In the genomic region with DNA sequence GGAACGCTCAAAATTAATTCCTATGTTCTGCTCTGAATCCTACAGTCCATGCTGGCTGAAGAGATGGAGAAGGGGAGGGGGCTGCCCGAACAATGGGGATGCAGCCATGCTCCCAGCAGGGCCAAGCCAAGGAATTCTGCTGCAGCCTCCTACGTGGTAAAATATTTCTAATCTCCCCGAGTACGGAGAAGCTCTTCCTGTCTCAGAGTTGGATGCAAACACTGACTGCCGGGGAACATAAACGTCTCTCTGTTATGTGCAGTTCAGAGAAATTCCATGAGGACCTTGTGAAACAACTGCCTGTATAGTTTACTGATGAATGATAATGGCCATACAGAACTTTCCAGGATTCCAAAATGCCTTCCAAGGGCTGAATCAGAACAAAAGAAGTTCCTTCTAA, we compare ENCODE assay signal across 10 mouse cellular contexts.
DNase-seq lines count a peak whose midpoint lies in the region; ATAC-seq and TF ChIP-seq lines count a peak whose summit lies in the region.
"Had no signal": no experiment of that assay in that cellular context is flagged by ENCODE, and none has a peak within 500 bp of the region (broad histone marks: within the 10 kb centered on the region; RNA-seq: fewer than 3 reads in every experiment).

No protein-coding gene starts in this region.

- no peaks in the 10 kb centered on the region for H3K27me3 ChIP-seq in lung, embryonic 14.5 days (ENCODE audit: insufficient read depth, low read length)
- no peaks in the 10 kb centered on the region for H3K27me3 ChIP-seq in hindbrain, postnatal 0 days (ENCODE audit: insufficient read depth, low read length)
- no peaks in the 10 kb centered on the region for H3K27me3 ChIP-seq in neural tube, embryonic 15.5 days (replicated peaks)

- peak overlapping the region; percentile 94 for H3K27ac ChIP-seq in lung, embryonic 14.5 days (ENCODE audit: low read depth)
- 0 out of 2 replicates have a peak overlapping the region, but pooled peaks have one; percentile 1 for H3K27ac ChIP-seq in hindbrain, postnatal 0 days
- peak overlapping the region; percentile 43; the same call in 1 of the 2 replicates for H3K27ac ChIP-seq in neural tube, embryonic 15.5 days (replicated peaks)

- H3K4me2 ChIP-seq in lung, embryonic 14.5 days = peak overlapping the region; percentile 38
- no peak overlapping the region for H3K4me2 ChIP-seq in hindbrain, postnatal 0 days (ENCODE audit: low read depth, low read length)
- H3K4me2 ChIP-seq in neural tube, embryonic 15.5 days = no peak overlapping the region

- H3K4me3 ChIP-seq in lung, embryonic 14.5 days (ENCODE audit: low read depth, low read length) = no peak overlapping the region
- H3K4me3 ChIP-seq in hindbrain, postnatal 0 days (ENCODE audit: low read length) = no peak overlapping the region
- no peak overlapping the region for H3K4me3 ChIP-seq in neural tube, embryonic 15.5 days (replicated peaks)
- H3K4me3 ChIP-seq: myocyte had no signal

- DNase-seq in cerebellum, postnatal 10 days = peak; percentile 37 to 57
- DNase-seq in cerebellum, postnatal 25 days = no peak
- peak; percentile 84 for DNase-seq in lung, embryonic 14.5 days
- DNase-seq in lung, postnatal 25 days (ENCODE audit: low spot score) = no peak
- DNase-seq in hindbrain, postnatal 0 days (ENCODE audit: low spot score) = no peak
- no peak for DNase-seq in right cerebral cortex, postnatal 4 days
- DNase-seq in ovary, postnatal 36 days (ENCODE audit: low spot score) = no peak
- DNase-seq: cerebellum, adult 11 months had no signal

- H3K4me1 ChIP-seq in lung, embryonic 14.5 days (ENCODE audit: insufficient read depth) = peaks cover 50% of the 10 kb centered on the region
- H3K4me1 ChIP-seq in hindbrain, postnatal 0 days (ENCODE audit: insufficient read depth, low read length) = peaks cover 16% of the 10 kb centered on the region; the same call in 1 of the 2 replicates
- peaks cover 23% of the 10 kb centered on the region for H3K4me1 ChIP-seq in neural tube, embryonic 15.5 days

- H3K36me3 ChIP-seq in lung, embryonic 14.5 days (ENCODE audit: insufficient read depth) = peaks cover 15% of the 10 kb centered on the region; the same call in 1 of the 2 replicates
- H3K36me3 ChIP-seq in hindbrain, postnatal 0 days (ENCODE audit: insufficient read depth, low read length) = peaks cover 3% of the 10 kb centered on the region; the same call in 1 of the 2 replicates
- H3K36me3 ChIP-seq in neural tube, embryonic 15.5 days = peaks cover 3% of the 10 kb centered on the region; the same call in 1 of the 2 replicates

- no peak for TF ChIP-seq CTCF in lung, embryonic 14.5 days (IDR thresholded peaks at IDR 0.05; ENCODE audit: low read depth)
- TF ChIP-seq CTCF in hindbrain, postnatal 0 days (IDR thresholded peaks at IDR 0.05; ENCODE audit: low read depth) = no peak

- no peaks in the 10 kb centered on the region for H3K9me3 ChIP-seq in lung, embryonic 14.5 days (ENCODE audit: low read depth, low read length)
- no peaks in the 10 kb centered on the region for H3K9me3 ChIP-seq in hindbrain, postnatal 0 days (ENCODE audit: low read length)
- no peaks in the 10 kb centered on the region for H3K9me3 ChIP-seq in neural tube, embryonic 15.5 days (replicated peaks)

- peak overlapping the region; percentile 1; the same call in 1 of the 2 replicates for H3K9ac ChIP-seq in lung, embryonic 14.5 days
- no peak overlapping the region for H3K9ac ChIP-seq in hindbrain, postnatal 0 days (replicated peaks; ENCODE audit: low read length)
- no peak overlapping the region for H3K9ac ChIP-seq in neural tube, embryonic 15.5 days (replicated peaks)

- ATAC-seq in lung, embryonic 14.5 days (ENCODE audit: insufficient read depth) = peak; percentile 72
- no peak for ATAC-seq in hindbrain, postnatal 0 days
- no peak for ATAC-seq in neural tube, embryonic 15.5 days (ENCODE audit: low FRiP score)

- 5% methylated on average over 7 of the region's 7 CpGs for WGBS in lung, embryonic 14.5 days
- 12% methylated on average over 7 of the region's 7 CpGs for WGBS in hindbrain, postnatal 0 days
- 35% methylated on average over 7 of the region's 7 CpGs for WGBS in neural tube, embryonic 15.5 days

Comparison
In these comparisons a context has a peak if more than half of its experiments do, and no peak if none do; other contexts are left out.
1. DNase-seq: peak in cerebellum, postnatal 10 days (2 of 2) and lung, embryonic 14.5 days (single experiment); none in cerebellum, postnatal 25 days (0 of 2), lung, postnatal 25 days (single experiment), hindbrain, postnatal 0 days (single experiment), right cerebral cortex, postnatal 4 days (single experiment) and ovary, postnatal 36 days (single experiment).
2. H3K27ac ChIP-seq: peak in every context shown above with its lines; median percentile 94 in lung, embryonic 14.5 days; 43 in neural tube, embryonic 15.5 days; 1 in hindbrain, postnatal 0 days.